Mouse (Mus musculus): Measurements from ENCODE around the gene Gclc. TPM values are rescaled to one million over a fixed set of nuclear protein-coding genes. Genes with fewer than 3 reads are reported as not detected.
A peak's percentile ranks its signal among the peaks of the same experiment; 100 is the strongest.

The Gclc gene
- total RNA-seq, 1 experiment from 2014 or later = 48.4 TPM

GRCm38 (mm10) chr9:77835756-77836155 lies 81.4 kb downstream of the Gclc start:
- peak; percentile 56 for ATAC-seq (replicated peaks; ENCODE audit: low read depth, poor library complexity, severe bottlenecking)

DNA sequence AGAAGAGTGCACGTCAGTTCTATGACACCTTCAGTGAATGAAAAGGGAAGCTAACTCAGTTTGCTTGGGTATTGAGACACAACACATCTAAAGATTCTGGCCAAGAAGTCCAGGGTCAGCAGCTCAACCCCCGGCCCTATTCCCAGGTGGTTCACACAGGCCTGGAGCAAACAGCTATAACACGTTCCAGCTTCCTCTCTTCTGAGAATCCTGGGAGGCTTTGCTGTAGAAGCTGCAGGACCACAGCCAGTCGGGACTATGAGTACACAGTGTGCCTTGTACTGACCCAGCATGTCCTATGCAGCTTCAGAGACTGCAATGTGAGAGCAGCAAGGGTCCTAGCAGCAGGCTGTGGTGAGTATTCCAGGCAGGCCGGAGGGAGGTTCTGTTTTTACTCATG lies 84.3 kb downstream of the Gclc start:
- no peak for ATAC-seq (replicated peaks; ENCODE audit: low read depth, poor library complexity, severe bottlenecking)

Other genes with a start within 250 kb of the Gclc start
- gene Lrrc1, start 209.7 kb upstream of the Gclc start, total RNA-seq (2017) = 12.2 and 15.8 TPM in 2 replicates
- gene Klhl31, start 118.0 kb upstream of the Gclc start, total RNA-seq (2017) = not detected in 2 replicates
- gene Elovl5, start 162.8 kb downstream of the Gclc start, total RNA-seq (2017) = 61.5 and 75.8 TPM in 2 replicates